Mouse (Mus musculus) kidney, adult 18-20 months (tissue): Measurements from ENCODE around the gene Commd9.

Source experiments
- DNase-seq: peaks from one replicate; pipeline ENCODE4 v3.0.0; 2021

Commd9 gene

GRCm38 (mm10) chr2:101885768-101886438 is at the start of gene Commd9:
Gene Commd9 (plus strand): TSS chr2:101886247.
- DNase-seq = peak; percentile 94

DNA sequence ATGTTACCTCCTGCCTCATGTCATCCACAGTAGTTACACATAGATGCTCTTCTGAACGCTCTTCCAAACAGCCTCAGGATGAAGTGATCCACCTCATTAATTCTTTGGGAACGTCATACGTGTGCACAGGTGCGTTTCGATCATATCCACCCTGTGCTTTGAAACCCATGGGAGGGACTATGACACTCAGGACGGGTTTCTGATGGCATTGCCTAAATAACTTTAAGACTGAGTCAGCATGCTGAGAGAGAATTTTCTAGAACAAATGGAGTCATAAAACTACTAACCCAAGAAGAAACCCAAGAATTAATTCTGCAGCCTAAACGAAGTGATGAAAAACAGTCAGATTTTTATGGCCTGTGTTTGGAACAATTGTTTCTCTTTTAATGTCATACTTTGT is 43.3 kb upstream of the Commd9 start:
- DNase-seq = no peak

- DNase-seq = no peak
Observed at GRCm38 (mm10) chr2:101854792-101855191, 31.3 kb upstream of the Commd9 start.

GRCm38 (mm10) chr2:101856174-101856573 is 29.9 kb upstream of the Commd9 start:
- DNase-seq = no peak

GRCm38 (mm10) chr2:101860920-101861485 is 25.0 kb upstream of the Commd9 start:
- DNase-seq = no peak

DNA sequence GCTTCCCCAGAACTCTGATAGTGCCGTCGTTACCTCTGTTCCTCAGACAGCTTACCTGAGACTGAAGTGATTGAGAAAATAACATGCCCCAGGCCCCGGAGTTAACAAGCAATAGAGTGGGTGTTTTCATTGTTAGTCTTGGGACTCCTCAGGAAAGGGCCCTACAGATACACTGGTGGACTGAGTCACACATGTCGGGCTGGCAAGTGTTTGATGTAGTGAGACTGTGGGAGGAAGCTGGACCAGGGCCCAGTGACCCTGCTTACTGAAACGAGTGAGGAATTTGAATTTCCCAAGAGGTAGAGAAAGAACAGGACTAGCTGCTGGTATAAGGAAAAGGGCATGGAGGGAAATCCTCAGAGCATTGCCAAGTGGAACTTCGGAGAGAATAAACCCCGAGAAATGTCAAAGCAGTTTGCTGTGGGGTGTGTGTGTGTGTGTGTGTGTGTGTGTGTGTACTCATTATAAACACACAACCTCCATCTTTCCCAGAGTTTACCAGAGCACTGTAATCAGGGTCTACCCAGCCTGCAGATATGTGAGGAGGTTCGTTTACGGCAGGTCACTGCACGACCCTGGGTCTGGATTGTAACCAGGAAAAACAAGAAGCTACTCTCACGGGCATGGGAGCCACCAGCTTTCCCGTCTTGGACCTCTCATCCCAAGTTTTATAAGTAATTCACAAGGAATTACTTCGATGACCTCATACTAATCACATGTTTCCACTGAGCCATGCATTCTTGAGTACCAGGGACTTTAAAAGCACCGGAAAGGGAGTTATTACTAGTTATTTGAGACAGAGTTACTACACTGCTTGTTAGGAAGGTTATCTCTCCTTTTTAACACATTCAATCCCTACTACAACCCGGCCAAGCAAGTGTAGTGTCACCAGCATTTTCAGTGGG is 23.6 kb upstream of the Commd9 start:
- peak; percentile 36 for DNase-seq

GRCm38 (mm10) chr2:101868683-101869082 is 17.4 kb upstream of the Commd9 start:
- no peak for DNase-seq

DNA sequence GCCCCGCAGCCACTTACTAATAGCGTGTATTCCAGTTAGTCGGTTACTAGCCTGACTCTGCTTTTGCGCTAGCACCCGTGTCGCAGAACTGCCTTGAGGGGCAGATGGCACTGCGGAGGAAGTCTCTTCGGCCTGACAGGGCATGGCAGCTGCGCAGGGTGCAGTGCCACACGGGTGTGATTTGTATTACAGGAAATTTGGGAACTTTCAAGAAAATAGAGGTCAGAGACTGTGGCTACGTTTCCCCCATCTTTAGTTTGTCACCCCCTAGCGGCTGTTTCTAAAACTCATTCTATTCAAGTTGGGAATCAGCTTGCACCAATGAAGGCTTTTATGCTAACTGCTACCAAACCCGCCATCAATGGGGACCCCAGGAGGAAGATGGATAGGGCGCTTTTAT is 14.9 kb upstream of the Commd9 start:
- peak; percentile 55 for DNase-seq

- no peak for DNase-seq
Observed at GRCm38 (mm10) chr2:101881471-101882162, 4.4 kb upstream of the Commd9 start.

GRCm38 (mm10) chr2:101882998-101883397 is 3.0 kb upstream of the Commd9 start, which contains the start of gene Prr5l:
Gene Prr5l (minus strand): TSS chr2:101883027.
- no peak for DNase-seq

DNA sequence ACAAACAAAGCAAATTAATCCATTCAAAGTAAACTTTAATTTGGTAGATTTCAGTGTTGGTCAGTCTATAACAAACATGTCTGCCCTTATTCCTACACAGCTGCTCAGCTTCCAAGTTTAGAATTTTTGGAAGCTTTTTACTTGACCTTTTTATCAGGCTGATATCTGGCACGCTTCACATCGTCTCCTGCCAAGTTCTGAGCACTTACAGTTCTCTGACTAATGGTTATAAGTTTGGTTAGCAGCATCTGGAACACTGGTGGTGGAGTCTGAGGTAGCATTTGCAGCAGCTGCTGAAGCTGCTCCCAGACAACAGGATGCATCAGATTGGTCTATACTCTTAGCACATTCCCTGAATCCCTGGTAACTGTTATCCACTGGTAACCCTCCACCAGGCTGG is 1.8 kb upstream of the Commd9 start:
- DNase-seq = no peak

GRCm38 (mm10) chr2:101888886-101889285 is 2.8 kb downstream of the Commd9 start:
- DNase-seq = no peak

DNA sequence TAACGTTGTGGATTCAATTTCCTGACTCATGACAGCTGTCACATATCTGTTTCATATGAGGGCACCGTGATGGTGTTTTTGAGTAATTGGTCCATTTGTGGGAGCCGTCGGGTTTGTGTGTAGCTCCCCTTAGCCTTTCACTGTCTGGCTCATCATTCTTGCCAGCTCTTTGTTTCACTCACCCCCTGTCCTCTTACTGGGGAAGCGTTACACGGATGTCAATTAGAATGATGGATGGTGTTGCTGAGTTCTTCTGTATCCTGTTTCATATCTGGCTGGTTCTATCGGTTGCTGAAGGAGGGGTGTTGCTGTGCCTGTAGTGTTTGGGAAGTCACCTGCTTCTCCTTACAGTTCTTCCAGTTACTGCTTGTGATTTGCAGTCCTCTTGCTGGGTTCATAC is 5.1 kb downstream of the Commd9 start:
- no peak for DNase-seq

- DNase-seq = peak; percentile 33
Observed at GRCm38 (mm10) chr2:101894126-101894525, 8.1 kb downstream of the Commd9 start.

DNA sequence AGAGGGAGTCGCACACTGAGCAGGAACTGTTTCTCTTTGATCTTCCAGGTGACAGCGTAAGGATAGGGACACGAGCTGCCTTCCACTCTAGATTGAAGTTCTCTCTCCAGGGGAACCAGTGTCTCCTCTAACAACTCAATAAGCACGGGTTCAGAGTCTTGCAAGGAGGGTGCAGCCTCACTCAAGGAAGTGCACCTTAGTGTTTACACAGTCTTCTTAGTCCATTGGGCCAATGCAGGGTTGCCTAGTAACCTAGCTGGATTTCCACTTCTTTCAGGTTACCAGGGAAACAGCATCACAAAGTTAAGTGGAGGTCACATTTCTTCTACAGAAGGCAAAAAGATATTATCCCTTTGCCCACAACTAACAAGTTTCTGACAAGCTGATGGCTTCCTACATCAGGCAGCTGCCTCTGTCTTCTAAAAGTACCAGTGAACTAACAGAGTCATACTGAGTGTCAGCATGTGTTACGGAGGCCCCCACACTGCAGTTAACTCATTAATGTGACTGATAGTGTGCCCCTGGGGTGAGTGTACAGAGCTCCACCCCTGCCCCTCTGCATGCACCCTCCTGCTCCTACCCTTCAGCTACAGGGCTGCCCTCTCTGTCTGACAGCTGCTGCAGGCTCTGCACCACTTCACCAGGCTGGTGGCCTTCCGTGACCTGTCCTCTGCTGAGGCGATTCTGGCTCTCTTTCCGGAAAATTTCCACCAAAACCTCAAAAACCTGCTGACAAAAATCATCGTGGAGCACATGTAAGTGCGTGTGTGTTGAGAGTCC is 10.6 kb downstream of the Commd9 start:
- no peak for DNase-seq

DNA sequence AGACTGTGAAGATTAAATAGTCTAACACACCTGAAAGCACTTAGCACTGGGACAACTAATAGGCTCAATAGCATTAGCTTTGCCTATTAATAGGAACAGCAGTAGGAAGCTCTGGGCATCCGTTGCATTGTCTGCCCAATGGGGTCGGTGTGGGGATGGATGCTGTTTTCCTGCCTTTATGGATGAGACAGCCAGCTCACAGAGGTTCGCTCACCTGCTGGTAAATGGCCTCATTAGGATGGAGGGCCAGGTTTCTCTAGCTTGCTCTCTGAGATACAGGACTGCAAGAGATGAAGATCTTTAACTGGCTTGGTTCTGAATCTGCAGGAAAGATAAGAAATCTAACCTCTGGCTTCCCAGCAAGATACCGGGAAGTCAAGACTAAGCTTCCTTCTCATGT is 16.1 kb downstream of the Commd9 start:
- no peak for DNase-seq

DNA sequence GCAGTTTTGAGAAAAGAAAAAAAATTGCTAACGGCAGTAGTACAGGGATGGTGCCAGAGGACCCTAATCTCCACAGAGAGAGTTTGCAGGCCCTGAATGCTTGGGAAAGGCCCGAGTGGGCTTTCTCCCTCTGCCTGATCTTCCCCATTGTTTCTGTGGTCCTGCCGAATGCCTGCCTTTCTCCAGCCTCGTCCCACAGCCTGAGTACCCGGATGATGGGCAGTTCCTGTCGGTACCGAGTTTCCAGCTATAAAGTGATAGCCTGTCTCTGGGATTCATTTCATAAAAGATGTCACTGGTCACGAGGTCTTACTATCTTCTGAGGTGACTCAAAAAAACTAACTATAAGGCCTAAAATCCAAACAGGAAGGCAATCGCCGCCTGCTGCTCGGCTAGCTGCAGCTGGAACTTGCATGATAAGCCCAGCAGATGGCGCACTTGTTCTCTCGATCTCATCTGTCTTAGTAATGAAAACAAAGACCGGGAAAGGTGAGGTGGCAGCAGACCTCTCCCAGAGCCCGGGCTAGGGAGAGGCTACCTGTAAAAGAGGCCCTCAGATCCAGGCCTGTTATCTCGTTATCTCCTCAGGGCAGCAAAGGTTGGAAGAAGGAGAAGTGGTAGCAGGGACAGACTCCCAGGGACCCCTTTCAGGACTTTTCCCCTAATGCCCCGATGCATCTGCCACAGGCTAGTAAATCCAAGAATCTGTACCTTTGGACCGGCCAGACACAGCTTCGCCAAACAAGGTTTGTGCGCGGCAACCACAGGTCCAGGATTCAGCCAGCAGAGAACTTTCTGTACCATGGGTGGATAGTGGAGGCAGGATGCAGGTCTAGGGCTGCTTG is 19.7 kb downstream of the Commd9 start:
- DNase-seq = peak; percentile 87

DNA sequence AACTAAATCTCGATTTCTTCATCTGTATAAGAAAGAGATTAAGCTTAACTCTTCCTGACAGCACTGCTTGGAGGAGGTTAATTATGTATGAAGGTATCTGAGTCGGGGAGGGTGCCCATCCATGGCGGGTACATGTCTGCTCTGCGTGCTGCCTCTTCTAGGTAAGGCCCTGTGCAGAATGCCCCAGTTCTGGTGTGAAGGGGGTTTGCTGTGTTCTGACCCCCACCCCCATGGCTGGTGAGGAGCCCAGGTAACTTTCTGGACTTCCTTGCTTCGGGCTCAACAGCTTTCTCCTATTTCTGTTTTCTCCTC is 20.3 kb downstream of the Commd9 start:
- peak; percentile 11 for DNase-seq

- DNase-seq = no peak
Observed at GRCm38 (mm10) chr2:101907386-101908022, 21.5 kb downstream of the Commd9 start.

DNA sequence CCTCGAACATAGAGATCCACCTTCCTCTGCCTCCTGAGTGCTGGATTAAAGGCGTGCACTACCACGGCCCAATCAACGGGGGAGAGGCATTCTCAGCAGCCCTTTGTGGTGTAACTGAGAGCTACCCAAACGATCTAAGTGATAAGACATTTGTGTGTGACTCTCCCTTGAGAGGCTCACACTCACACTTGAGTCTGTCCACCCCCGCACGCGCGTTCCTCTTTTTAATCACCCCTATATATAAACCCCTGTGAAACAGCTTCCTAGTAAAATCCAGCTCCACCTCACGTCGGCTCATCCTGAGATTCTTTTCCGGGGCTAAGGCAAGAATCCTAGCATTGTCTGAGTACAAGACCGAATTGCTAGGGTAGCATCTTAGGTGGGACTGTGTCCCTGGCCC is 22.7 kb downstream of the Commd9 start:
- DNase-seq = no peak
